Mouse (Mus musculus) kidney, adult 2 months (tissue): Measurements from ENCODE around the gene Asap2.

ENCODE experiments used
- CTCF ChIP-seq: fragments of 200-500 bp; conservative IDR thresholded peaks from 2 replicates; pipeline ENCODE4 v1.5.1; 2011; ENCODE audit warnings: low read depth, mild to moderate bottlenecking, control low read depth, low read length, moderate library complexity, mixed read lengths; ENCODE audit not compliant: insufficient read depth, insufficient read length
- POLR2A ChIP-seq: fragments of 200-500 bp; IDR thresholded peaks from one replicate; pipeline ENCODE4 v1.6.1; 2011; ENCODE audit warnings: low read depth, low read length, control low read depth

GRCm38 (mm10) chr12:21140153-21140552 lies 149.9 kb downstream of the Asap2 start:
- TF ChIP-seq POLR2A (no peak), CTCF (no peak)
